Mouse (Mus musculus) hindbrain, embryonic 15.5 days (tissue): Measurements from ENCODE around the gene Mgmt. TPM values are rescaled to one million over a fixed set of nuclear protein-coding genes. Genes with fewer than 3 reads are reported as not detected.
A peak's percentile ranks its signal among the peaks of the same experiment; 100 is the strongest.

Experiments used
- ATAC-seq: fragments of 200-750 bp; cut with Nextera tagmentation; 2 replicates; pipeline ENCODE4 v1.8.0; 2017; ENCODE audit warnings: low read depth, moderate number of reproducible peaks, moderate TSS enrichment; ENCODE audit not compliant: low FRiP score
- H3K27ac ChIP-seq: fragments of 300-500 bp; sonication (generic); replicated peaks from 2 replicates; pipeline ENCODE4 v1.5.1; 2015; ENCODE audit warnings: mild to moderate bottlenecking, inconsistent platforms
- H3K27me3 ChIP-seq: fragments of 300-500 bp; sonication (generic); 2 replicates; pipeline ENCODE4 v1.6.1; 2015; ENCODE audit warnings: control low read depth, inconsistent platforms
- H3K36me3 ChIP-seq: fragments of 300-500 bp; sonication (generic); 2 replicates; pipeline ENCODE4 v1.6.1; 2015; ENCODE audit warnings: control low read depth, inconsistent platforms
- H3K4me1 ChIP-seq: fragments of 300-500 bp; sonication (generic); replicated peaks from 2 replicates; pipeline ENCODE4 v1.6.1; 2015; ENCODE audit warnings: control low read depth, inconsistent platforms
- H3K4me2 ChIP-seq: fragments of 300-500 bp; sonication (generic); 2 replicates; pipeline ENCODE4 v1.6.1; 2015; ENCODE audit warnings: moderate library complexity, mild to moderate bottlenecking, inconsistent platforms
- H3K4me3 ChIP-seq: fragments of 300-500 bp; sonication (generic); 2 replicates; pipeline ENCODE4 v1.5.1; 2015; ENCODE audit warnings: mild to moderate bottlenecking, inconsistent platforms
- H3K9ac ChIP-seq: fragments of 300-500 bp; sonication (generic); 2 replicates; pipeline ENCODE4 v1.6.1; 2015; ENCODE audit warnings: inconsistent platforms
- H3K9me3 ChIP-seq: fragments of 300-500 bp; sonication (generic); 2 replicates; pipeline ENCODE4 v1.6.1; 2016; ENCODE audit warnings: control low read depth, inconsistent platforms
- WGBS: fragments of 180-500 bp; shearing (Covaris S2); methylation state at CpG from one replicate; pipeline ENCODE4 v1.1.7; 2015; 5-methylcytosine and 5-hydroxymethylcytosine counted together
- polyA plus RNA-seq: library from polyadenylated mRNA; unstranded; fragments of >200 nt; fragmentation: Nextera tagmentation; extraction: Ambion mirVana; gene quantifications from 2 replicates; pipeline ENCODE4 v1.2.1, GENCODE M21; 2015

Mgmt gene
- polyA plus RNA-seq, 1 experiment from 2014 or later = 1.5 TPM

DNA sequence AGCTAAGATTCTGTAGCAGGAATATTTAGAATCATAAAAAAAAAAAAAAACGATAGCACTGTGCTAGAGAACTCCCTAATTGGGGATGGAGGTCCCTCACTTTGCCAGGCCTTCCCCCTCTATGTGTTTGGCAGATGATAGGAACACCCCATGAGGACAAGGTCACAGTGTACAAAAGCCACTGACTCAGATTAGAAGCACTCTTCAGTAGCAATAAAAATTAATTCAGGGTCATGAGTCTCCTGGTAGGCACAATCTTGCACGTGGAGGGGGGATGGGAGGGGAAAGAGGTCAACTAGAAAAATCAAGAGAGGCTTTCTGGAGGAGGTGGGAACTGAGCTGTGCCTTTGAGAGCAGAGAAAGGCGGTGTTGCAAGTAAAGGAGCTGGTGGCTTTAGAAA is 247.0 kb downstream of the Mgmt start:
- 43% methylated on average over 3 of the region's 3 CpGs for WGBS
- Histone ChIP-seq H3K4me1 (0 out of 2 replicates have a peak, but pooled peaks cover 4% of the 10 kb centered on the region), H3K27me3 (no peaks in the 10 kb centered on the region), H3K36me3 (no peaks in the 10 kb centered on the region), H3K27ac (no peak overlapping the region), H3K4me2 (no peak overlapping the region), H3K9me3 (no peaks in the 10 kb centered on the region), H3K9ac (no peak overlapping the region), H3K4me3 (no peak overlapping the region)
- no peak for ATAC-seq

GRCm38 (mm10) chr7:137147101-137147500 is 252.7 kb downstream of the Mgmt start:
- no peak overlapping the region for H3K4me2 ChIP-seq
- H3K9ac ChIP-seq = no peak overlapping the region
- H3K27ac ChIP-seq = no peak overlapping the region
- WGBS = 51% methylated on average over 12 of the region's 12 CpGs
- H3K27me3 ChIP-seq = no peaks in the 10 kb centered on the region
- peaks cover 28% of the 10 kb centered on the region for H3K4me1 ChIP-seq
- no peaks in the 10 kb centered on the region for H3K36me3 ChIP-seq
- H3K9me3 ChIP-seq = no peaks in the 10 kb centered on the region
- ATAC-seq = peak; percentile 82; the same call in 1 of the 2 replicates
- no peak overlapping the region for H3K4me3 ChIP-seq

GRCm38 (mm10) chr7:137151854-137152253 is 257.4 kb downstream of the Mgmt start:
- Histone ChIP-seq H3K27me3 (no peaks in the 10 kb centered on the region), H3K9me3 (no peaks in the 10 kb centered on the region), H3K27ac (no peak overlapping the region), H3K36me3 (no peaks in the 10 kb centered on the region), H3K9ac (no peak overlapping the region), H3K4me2 (no peak overlapping the region), H3K4me1 (peaks cover 24% of the 10 kb centered on the region), H3K4me3 (no peak overlapping the region)
- ATAC-seq = no peak
- WGBS = 85% methylated on average over 2 of the region's 2 CpGs

GRCm38 (mm10) chr7:137154623-137155022 is 260.2 kb downstream of the Mgmt start:
- no peak overlapping the region for H3K27ac ChIP-seq
- H3K27me3 ChIP-seq = no peaks in the 10 kb centered on the region
- no peak overlapping the region for H3K9ac ChIP-seq
- no peak for ATAC-seq
- no peaks in the 10 kb centered on the region for H3K36me3 ChIP-seq
- H3K4me1 ChIP-seq = no peaks in the 10 kb centered on the region
- H3K4me2 ChIP-seq = no peak overlapping the region
- 74% methylated on average over 2 of the region's 2 CpGs for WGBS
- no peaks in the 10 kb centered on the region for H3K9me3 ChIP-seq
- H3K4me3 ChIP-seq = no peak overlapping the region

GRCm38 (mm10) chr7:137159086-137159485 is 264.7 kb downstream of the Mgmt start:
- no peak for ATAC-seq
- Histone ChIP-seq H3K4me1 (no peaks in the 10 kb centered on the region), H3K4me2 (no peak overlapping the region), H3K27ac (no peak overlapping the region), H3K27me3 (no peaks in the 10 kb centered on the region), H3K9me3 (no peaks in the 10 kb centered on the region), H3K36me3 (no peaks in the 10 kb centered on the region), H3K4me3 (no peak overlapping the region), H3K9ac (no peak overlapping the region)

DNA sequence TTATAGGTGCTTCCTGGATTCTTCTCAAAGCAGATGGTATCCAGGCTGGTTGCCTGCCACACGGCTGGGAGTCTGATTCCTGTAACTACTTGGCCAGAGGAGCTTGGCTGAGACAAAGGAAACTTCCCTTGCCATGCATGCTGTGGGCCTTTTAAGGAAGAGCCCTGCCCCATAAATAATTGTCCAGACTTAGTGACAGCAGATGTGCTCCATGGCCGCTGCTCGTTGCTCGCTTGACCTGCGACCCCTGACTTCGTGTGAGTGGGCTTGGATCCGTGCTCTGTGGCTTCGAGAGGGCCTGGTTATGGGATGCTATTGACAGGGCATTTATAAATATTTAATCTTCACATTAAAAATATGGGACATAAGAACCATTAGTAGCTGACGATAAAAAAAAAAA is 277.9 kb downstream of the Mgmt start:
- H3K9ac ChIP-seq = no peak overlapping the region
- H3K4me3 ChIP-seq = no peak overlapping the region
- H3K4me1 ChIP-seq = no peaks in the 10 kb centered on the region
- H3K9me3 ChIP-seq = no peaks in the 10 kb centered on the region
- ATAC-seq = no peak
- H3K4me2 ChIP-seq = no peak overlapping the region
- H3K36me3 ChIP-seq = no peaks in the 10 kb centered on the region
- 33% methylated on average over 9 of the region's 9 CpGs for WGBS
- no peaks in the 10 kb centered on the region for H3K27me3 ChIP-seq
- no peak overlapping the region for H3K27ac ChIP-seq
